Mouse (Mus musculus) lung, postnatal 0 days (tissue): ENCODE data around the gene Zfp750. TPM values are rescaled to one million over a fixed set of nuclear protein-coding genes. Genes with fewer than 3 reads are reported as not detected.
A peak's percentile ranks its signal among the peaks of the same experiment; 100 is the strongest.

Experiments used
- ATAC-seq: fragments of 200-750 bp; cut with Nextera tagmentation; 2 replicates; pipeline ENCODE4 v1.8.0; 2017; ENCODE audit warnings: moderate library complexity
- DNase-seq: peaks from one replicate; pipeline ENCODE4 v3.0.0-alpha.2; 2016; ENCODE audit warnings: low spot score
- H3K27ac ChIP-seq: fragments of 300-500 bp; sonication (generic); 2 replicates; pipeline ENCODE4 v1.5.1; 2014; ENCODE audit warnings: antibody characterized with exemption, mild to moderate bottlenecking, low read length, mixed read lengths
- H3K27me3 ChIP-seq: fragments of 300-500 bp; sonication (generic); replicated peaks from 2 replicates; pipeline ENCODE4 v1.6.1; 2014; ENCODE audit warnings: low read length, mixed read lengths; ENCODE audit not compliant: insufficient read depth
- H3K36me3 ChIP-seq: fragments of 300-500 bp; sonication (generic); 2 replicates; pipeline ENCODE4 v1.6.1; 2014; ENCODE audit warnings: low read length, mixed read lengths; ENCODE audit not compliant: insufficient read depth
- H3K4me1 ChIP-seq: fragments of 300-500 bp; sonication (generic); 2 replicates; pipeline ENCODE4 v1.6.1; 2014; ENCODE audit warnings: antibody characterized with exemption, low read depth, low read length, mixed read lengths; ENCODE audit not compliant: insufficient read depth
- H3K4me2 ChIP-seq: fragments of 300-500 bp; sonication (generic); replicated peaks from 2 replicates; pipeline ENCODE4 v1.6.1; 2014; ENCODE audit warnings: low read depth, mild to moderate bottlenecking, low read length, moderate library complexity, mixed read lengths
- H3K4me3 ChIP-seq: fragments of 300-500 bp; sonication (generic); 2 replicates; pipeline ENCODE4 v1.5.1; 2014; ENCODE audit warnings: low read depth, low read length
- H3K9ac ChIP-seq: fragments of 300-500 bp; sonication (generic); replicated peaks from 2 replicates; pipeline ENCODE4 v1.6.1; 2014; ENCODE audit warnings: low read depth, mild to moderate bottlenecking
- H3K9me3 ChIP-seq: fragments of 300-500 bp; sonication (generic); 2 replicates; pipeline ENCODE4 v1.6.1; 2016; ENCODE audit warnings: low read length, mixed read lengths
- CTCF ChIP-seq: IDR thresholded peaks from 2 replicates; pipeline ENCODE4 v1.5.1; 2016; ENCODE audit warnings: antibody characterized with exemption, mild to moderate bottlenecking
- EP300 ChIP-seq: IDR thresholded peaks from 2 replicates; pipeline ENCODE4 v1.6.1; 2016; ENCODE audit warnings: antibody characterized with exemption, mild to moderate bottlenecking, control low read depth
- WGBS: fragments of 180-500 bp; shearing (Covaris S2); extraction: QIAGEN DNeasy Blood & Tissue Kit; methylation state at CpG from one replicate; pipeline ENCODE4 v1.1.7; 2014; 5-methylcytosine and 5-hydroxymethylcytosine counted together
- polyA plus RNA-seq: library from polyadenylated mRNA; unstranded; fragments of >200 nt; fragmentation: Nextera tagmentation; extraction: Ambion mirVana; gene quantifications from 2 replicates; pipeline ENCODE4 v1.2.1, GENCODE M21; 2015

The Zfp750 gene
- polyA plus RNA-seq, 1 experiment from 2014 or later, result 0.63 TPM

DNA sequence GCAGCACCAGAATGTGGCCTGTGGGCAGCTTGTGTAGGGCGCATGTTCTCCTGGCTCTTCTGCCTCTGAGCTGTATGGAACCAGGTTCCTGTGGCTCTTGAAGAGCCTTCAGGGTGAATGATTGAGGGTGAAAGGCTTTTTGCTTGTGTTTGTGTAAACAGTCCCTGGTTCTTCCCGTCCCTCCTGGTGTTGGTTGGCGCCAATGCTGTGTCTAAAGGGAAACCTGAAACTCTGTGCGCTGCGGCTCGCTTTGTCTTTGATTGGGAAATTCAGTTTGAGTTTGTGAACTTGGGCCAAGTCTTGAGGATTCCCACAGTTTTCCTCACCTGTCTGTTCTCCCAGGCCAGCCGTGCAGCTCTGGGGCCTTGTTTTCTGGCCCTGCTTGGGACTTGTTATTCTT lies 5.1 kb upstream of the Zfp750 start:
- 64% methylated on average over 7 of the region's 7 CpGs for WGBS
- H3K9ac ChIP-seq, result no peak overlapping the region
- TF ChIP-seq EP300 (no peak), CTCF (no peak)
- ATAC-seq, result no peak
- H3K4me2 ChIP-seq, result no peak overlapping the region
- H3K27me3 ChIP-seq, result no peaks in the 10 kb centered on the region
- no peaks in the 10 kb centered on the region for H3K36me3 ChIP-seq
- DNase-seq, result no peak
- no peaks in the 10 kb centered on the region for H3K4me1 ChIP-seq
- no peak overlapping the region for H3K4me3 ChIP-seq
- H3K9me3 ChIP-seq, result no peaks in the 10 kb centered on the region
- H3K27ac ChIP-seq, result no peak overlapping the region

GRCm38 (mm10) chr11:121522156-121522762 lies 3.1 kb upstream of the Zfp750 start:
- WGBS, result 82% methylated on average over 4 of the region's 4 CpGs
- Histone ChIP-seq H3K9me3 (no peaks in the 10 kb centered on the region), H3K4me2 (no peak overlapping the region), H3K9ac (no peak overlapping the region), H3K27me3 (no peaks in the 10 kb centered on the region), H3K4me3 (no peak overlapping the region), H3K27ac (no peak overlapping the region), H3K36me3 (no peaks in the 10 kb centered on the region), H3K4me1 (no peaks in the 10 kb centered on the region)
- ATAC-seq, result no peak
- TF ChIP-seq EP300 (no peak), CTCF (no peak)
- no peak for DNase-seq

DNA sequence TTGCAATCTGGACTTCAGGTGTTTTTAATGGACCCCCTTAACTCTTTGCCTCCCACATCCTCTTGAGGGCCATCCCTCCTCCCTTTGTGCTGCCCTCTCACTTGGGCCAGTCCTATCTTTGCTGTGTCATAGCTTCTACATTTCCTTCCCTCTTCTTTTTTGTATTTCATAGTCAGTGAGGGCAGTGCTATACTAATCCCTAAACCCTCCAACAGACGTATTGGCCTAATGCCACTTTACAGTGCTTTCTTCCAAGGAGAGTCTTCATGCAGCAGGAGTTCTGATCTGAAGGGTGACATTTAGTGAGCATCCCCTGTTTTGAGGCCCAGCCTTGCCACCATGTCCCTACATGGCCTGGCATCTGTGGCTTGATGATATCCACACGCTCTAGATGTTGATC lies 1.6 kb upstream of the Zfp750 start:
- H3K27me3 ChIP-seq, result no peaks in the 10 kb centered on the region
- no peak for DNase-seq
- H3K36me3 ChIP-seq, result no peaks in the 10 kb centered on the region
- no peak overlapping the region for H3K9ac ChIP-seq
- H3K4me3 ChIP-seq, result no peak overlapping the region
- ATAC-seq, result no peak
- H3K4me1 ChIP-seq, result no peaks in the 10 kb centered on the region
- WGBS, result 74% methylated on average over 2 of the region's 2 CpGs
- no peaks in the 10 kb centered on the region for H3K9me3 ChIP-seq
- H3K4me2 ChIP-seq, result no peak overlapping the region
- no peak overlapping the region for H3K27ac ChIP-seq
- no peak for TF ChIP-seq EP300
- TF ChIP-seq CTCF, result no peak

GRCm38 (mm10) chr11:121519703-121520102 lies 570 bp upstream of the Zfp750 start:
- H3K27me3 ChIP-seq, result no peaks in the 10 kb centered on the region
- no peaks in the 10 kb centered on the region for H3K36me3 ChIP-seq
- DNase-seq (no peak), ATAC-seq (no peak)
- no peak overlapping the region for H3K27ac ChIP-seq
- 71% methylated on average over 7 of the region's 7 CpGs for WGBS
- no peak overlapping the region for H3K4me2 ChIP-seq
- no peaks in the 10 kb centered on the region for H3K9me3 ChIP-seq
- H3K9ac ChIP-seq, result no peak overlapping the region
- TF ChIP-seq CTCF (no peak), EP300 (no peak)
- H3K4me1 ChIP-seq, result no peaks in the 10 kb centered on the region
- no peak overlapping the region for H3K4me3 ChIP-seq

- H3K27me3 ChIP-seq, result no peaks in the 10 kb centered on the region
- ATAC-seq, result peak; percentile 58
- WGBS, result 73% methylated on average over 17 of the region's 17 CpGs
- no peak overlapping the region for H3K9ac ChIP-seq
- no peaks in the 10 kb centered on the region for H3K36me3 ChIP-seq
- H3K27ac ChIP-seq, result no peak overlapping the region
- peak; percentile 51 for DNase-seq
- TF ChIP-seq CTCF (no peak), EP300 (no peak)
- H3K4me2 ChIP-seq, result no peak overlapping the region
- H3K4me1 ChIP-seq, result no peaks in the 10 kb centered on the region
- no peak overlapping the region for H3K4me3 ChIP-seq
- no peaks in the 10 kb centered on the region for H3K9me3 ChIP-seq
Observed at GRCm38 (mm10) chr11:121517687-121518465, 1.3 kb downstream of the Zfp750 start.

GRCm38 (mm10) chr11:121516906-121517305 lies 2.2 kb downstream of the Zfp750 start:
- WGBS, result 79% methylated on average over 3 of the region's 3 CpGs
- no peaks in the 10 kb centered on the region for H3K27me3 ChIP-seq
- TF ChIP-seq EP300 (no peak), CTCF (no peak)
- no peaks in the 10 kb centered on the region for H3K9me3 ChIP-seq
- no peak overlapping the region for H3K4me3 ChIP-seq
- no peaks in the 10 kb centered on the region for H3K36me3 ChIP-seq
- no peak for ATAC-seq
- no peaks in the 10 kb centered on the region for H3K4me1 ChIP-seq
- DNase-seq, result no peak
- no peak overlapping the region for H3K9ac ChIP-seq
- no peak overlapping the region for H3K27ac ChIP-seq
- H3K4me2 ChIP-seq, result no peak overlapping the region
